Mouse (Mus musculus) neural tube, embryonic 15.5 days (tissue): ENCODE data around the gene Uxs1. TPM values are rescaled to one million over a fixed set of nuclear protein-coding genes. Genes with fewer than 3 reads are reported as not detected.
A peak's percentile ranks its signal among the peaks of the same experiment; 100 is the strongest.

Experiments used
- ATAC-seq: fragments of 200-750 bp; cut with Nextera tagmentation; 2 replicates; pipeline ENCODE4 v1.8.0; 2017; ENCODE audit warnings: mild to moderate bottlenecking, moderate TSS enrichment, moderate library complexity; ENCODE audit not compliant: low FRiP score
- H3K27ac ChIP-seq: fragments of 300-500 bp; sonication (generic); replicated peaks from 2 replicates; pipeline ENCODE4 v1.5.1; 2015; ENCODE audit warnings: mild to moderate bottlenecking, inconsistent platforms
- H3K27me3 ChIP-seq: fragments of 300-500 bp; sonication (generic); replicated peaks from 2 replicates; pipeline ENCODE4 v1.6.1; 2015; ENCODE audit warnings: inconsistent platforms
- H3K36me3 ChIP-seq: fragments of 300-500 bp; sonication (generic); 2 replicates; pipeline ENCODE4 v1.6.1; 2015; ENCODE audit warnings: inconsistent platforms
- H3K4me1 ChIP-seq: fragments of 300-500 bp; sonication (generic); 2 replicates; pipeline ENCODE4 v1.6.1; 2015; ENCODE audit warnings: inconsistent platforms
- H3K4me2 ChIP-seq: fragments of 300-500 bp; sonication (generic); 2 replicates; pipeline ENCODE4 v1.6.1; 2015; ENCODE audit warnings: inconsistent platforms, mild to moderate bottlenecking, moderate library complexity
- H3K4me3 ChIP-seq: fragments of 300-500 bp; sonication (generic); replicated peaks from 2 replicates; pipeline ENCODE4 v1.5.1; 2015; ENCODE audit warnings: mild to moderate bottlenecking, inconsistent platforms
- H3K9ac ChIP-seq: fragments of 300-500 bp; sonication (generic); replicated peaks from 2 replicates; pipeline ENCODE4 v1.6.1; 2015; ENCODE audit warnings: mild to moderate bottlenecking, inconsistent platforms
- H3K9me3 ChIP-seq: fragments of 300-500 bp; sonication (generic); replicated peaks from 2 replicates; pipeline ENCODE4 v1.6.1; 2016; ENCODE audit warnings: inconsistent platforms
- WGBS: fragments of 180-500 bp; shearing (Covaris S2); methylation state at CpG from one replicate; pipeline ENCODE4 v1.1.7; 2015; ENCODE audit warnings: mixed read lengths; 5-methylcytosine and 5-hydroxymethylcytosine counted together
- polyA plus RNA-seq: library from polyadenylated mRNA; unstranded; fragments of >200 nt; fragmentation: Nextera tagmentation; extraction: Ambion mirVana; gene quantifications from 2 replicates; pipeline ENCODE4 v1.2.1, GENCODE M21; 2015

Uxs1 gene
- polyA plus RNA-seq, 1 experiment from 2014 or later = 21.9 TPM

- Histone ChIP-seq H3K27ac (no peak overlapping the region), H3K9me3 (no peaks in the 10 kb centered on the region), H3K4me2 (no peak overlapping the region), H3K27me3 (no peaks in the 10 kb centered on the region), H3K9ac (no peak overlapping the region), H3K4me3 (no peak overlapping the region), H3K36me3 (peaks cover 62% of the 10 kb centered on the region), H3K4me1 (no peaks in the 10 kb centered on the region)
- WGBS = 86% methylated on average over 4 of the region's 4 CpGs
- ATAC-seq = no peak
These were observed 59.1 kb downstream of the Uxs1 start for GRCm38 (mm10) chr1:43768385-43768990.

- H3K9me3 ChIP-seq = no peaks in the 10 kb centered on the region
- no peaks in the 10 kb centered on the region for H3K27me3 ChIP-seq
- no peak overlapping the region for H3K4me2 ChIP-seq
- H3K4me3 ChIP-seq = no peak overlapping the region
- no peak overlapping the region for H3K9ac ChIP-seq
- H3K27ac ChIP-seq = no peak overlapping the region
- ATAC-seq = no peak
- 98% methylated on average over 2 of the region's 2 CpGs for WGBS
- no peaks in the 10 kb centered on the region for H3K4me1 ChIP-seq
- H3K36me3 ChIP-seq = peaks cover 51% of the 10 kb centered on the region
These were observed 61.3 kb downstream of the Uxs1 start for GRCm38 (mm10) chr1:43766328-43766727.

GRCm38 (mm10) chr1:43764481-43764880 lies 63.1 kb downstream of the Uxs1 start:
- Histone ChIP-seq H3K36me3 (peaks cover 36% of the 10 kb centered on the region), H3K4me2 (no peak overlapping the region), H3K27me3 (no peaks in the 10 kb centered on the region), H3K27ac (no peak overlapping the region), H3K9ac (no peak overlapping the region), H3K4me1 (no peaks in the 10 kb centered on the region), H3K4me3 (no peak overlapping the region), H3K9me3 (no peaks in the 10 kb centered on the region)
- ATAC-seq = no peak
- 88% methylated on average over 2 of the region's 2 CpGs for WGBS

- no peaks in the 10 kb centered on the region for H3K27me3 ChIP-seq
- no peak overlapping the region for H3K9ac ChIP-seq
- no peak overlapping the region for H3K4me2 ChIP-seq
- no peaks in the 10 kb centered on the region for H3K9me3 ChIP-seq
- H3K27ac ChIP-seq = no peak overlapping the region
- peaks cover 38% of the 10 kb centered on the region for H3K36me3 ChIP-seq
- ATAC-seq = no peak
- H3K4me1 ChIP-seq = no peaks in the 10 kb centered on the region
- no peak overlapping the region for H3K4me3 ChIP-seq
These were observed 67.5 kb downstream of the Uxs1 start for GRCm38 (mm10) chr1:43760085-43760484.

GRCm38 (mm10) chr1:43754448-43755312 lies 72.9 kb downstream of the Uxs1 start:
- H3K36me3 ChIP-seq = peaks cover 31% of the 10 kb centered on the region

GRCm38 (mm10) chr1:43738519-43738894 lies 89.1 kb downstream of the Uxs1 start:
- no peaks in the 10 kb centered on the region for H3K9me3 ChIP-seq
- H3K4me2 ChIP-seq = no peak overlapping the region
- no peak overlapping the region for H3K9ac ChIP-seq
- H3K27me3 ChIP-seq = no peaks in the 10 kb centered on the region
- H3K4me1 ChIP-seq = no peaks in the 10 kb centered on the region
- no peak; the same call in 1 of the 2 replicates for ATAC-seq
- no peak overlapping the region for H3K4me3 ChIP-seq
- no peak overlapping the region for H3K27ac ChIP-seq
- 83% methylated on average over 10 of the region's 10 CpGs for WGBS
- H3K36me3 ChIP-seq = no peaks in the 10 kb centered on the region

More at GRCm38 (mm10) chr1:43754448-43755312, 72.9 kb downstream of the Uxs1 start:
- Histone ChIP-seq H3K9ac (no peak overlapping the region), H3K4me3 (no peak overlapping the region), H3K27ac (0 out of 2 replicates have a peak overlapping the region, but pooled peaks have one; percentile 23), H3K9me3 (no peaks in the 10 kb centered on the region), H3K4me2 (no peak overlapping the region), H3K4me1 (no peaks in the 10 kb centered on the region), H3K27me3 (no peaks in the 10 kb centered on the region)
- WGBS = 88% methylated on average over 8 of the region's 8 CpGs
- ATAC-seq = peak; percentile 51; the same call in 1 of the 2 replicates

- no peak overlapping the region for H3K9ac ChIP-seq
- no peak overlapping the region for H3K27ac ChIP-seq
- H3K36me3 ChIP-seq = no peaks in the 10 kb centered on the region
- no peaks in the 10 kb centered on the region for H3K4me1 ChIP-seq
- H3K9me3 ChIP-seq = no peaks in the 10 kb centered on the region
- no peak overlapping the region for H3K4me2 ChIP-seq
- no peak overlapping the region for H3K4me3 ChIP-seq
- no peaks in the 10 kb centered on the region for H3K27me3 ChIP-seq
- 66% methylated on average over 7 of the region's 7 CpGs for WGBS
- peak; percentile 76 for ATAC-seq
These were observed 89.6 kb downstream of the Uxs1 start for GRCm38 (mm10) chr1:43737812-43738518.

GRCm38 (mm10) chr1:43732657-43733056 lies 94.9 kb downstream of the Uxs1 start:
- H3K9me3 ChIP-seq = no peaks in the 10 kb centered on the region
- no peaks in the 10 kb centered on the region for H3K27me3 ChIP-seq
- no peaks in the 10 kb centered on the region for H3K36me3 ChIP-seq
- no peak for ATAC-seq
- no peak overlapping the region for H3K4me3 ChIP-seq
- H3K4me1 ChIP-seq = 0 out of 2 replicates have a peak, but pooled peaks cover 7% of the 10 kb centered on the region
- H3K27ac ChIP-seq = no peak overlapping the region
- no peak overlapping the region for H3K9ac ChIP-seq
- WGBS = 72% methylated on average over 1 of the region's 1 CpGs
- H3K4me2 ChIP-seq = no peak overlapping the region; the same call in 1 of the 2 replicates

GRCm38 (mm10) chr1:43732100-43732499 lies 95.5 kb downstream of the Uxs1 start:
- H3K27me3 ChIP-seq = no peaks in the 10 kb centered on the region
- H3K4me2 ChIP-seq = no peak overlapping the region
- H3K4me3 ChIP-seq = no peak overlapping the region
- no peak overlapping the region for H3K9ac ChIP-seq
- 0 out of 2 replicates have a peak, but pooled peaks cover 7% of the 10 kb centered on the region for H3K4me1 ChIP-seq
- 82% methylated on average over 4 of the region's 4 CpGs for WGBS
- no peak overlapping the region for H3K27ac ChIP-seq
- H3K9me3 ChIP-seq = no peaks in the 10 kb centered on the region
- ATAC-seq = no peak
- H3K36me3 ChIP-seq = no peaks in the 10 kb centered on the region

GRCm38 (mm10) chr1:43730491-43730924 lies 97.1 kb downstream of the Uxs1 start, which contains the start of gene 1500015O10Rik:
Gene 1500015O10Rik, plus strand, starts transcription at chr1:43730602.
- Histone ChIP-seq H3K9me3 (no peaks in the 10 kb centered on the region), H3K27me3 (no peaks in the 10 kb centered on the region), H3K4me1 (0 out of 2 replicates have a peak, but pooled peaks cover 7% of the 10 kb centered on the region), H3K4me3 (no peak within 1 kb of the TSS), H3K36me3 (no peaks in the 10 kb centered on the region), H3K27ac (peak within 1 kb of the TSS; percentile 24; the same call in 1 of the 2 replicates), H3K4me2 (no peak within 1 kb of the TSS), H3K9ac (no peak within 1 kb of the TSS)
- 47% methylated on average over 16 of the region's 16 CpGs for WGBS
- peak; percentile 91 for ATAC-seq

GRCm38 (mm10) chr1:43722459-43722858 lies 105.1 kb downstream of the Uxs1 start:
- H3K36me3 ChIP-seq = no peaks in the 10 kb centered on the region
- peaks cover 5% of the 10 kb centered on the region; the same call in 1 of the 2 replicates for H3K4me1 ChIP-seq
- ATAC-seq = no peak
- 66% methylated on average over 1 of the region's 1 CpGs for WGBS
- H3K9me3 ChIP-seq = no peaks in the 10 kb centered on the region
- no peak overlapping the region for H3K9ac ChIP-seq
- H3K4me2 ChIP-seq = no peak overlapping the region
- no peaks in the 10 kb centered on the region; the same call in 1 of the 2 replicates for H3K27me3 ChIP-seq
- no peak overlapping the region for H3K4me3 ChIP-seq
- no peak overlapping the region for H3K27ac ChIP-seq
